Mouse (Mus musculus) left cerebral cortex, adult 6 months (tissue): ENCODE results near the gene Trrap. TPM values are rescaled to one million over a fixed set of nuclear protein-coding genes. Genes with fewer than 3 reads are reported as not detected.

Experiments
- long read RNA-seq, 2 experiments: library from polyadenylated mRNA; unstranded; transcript quantifications; one replicate each; pipeline ENCODE4 v2.0.0; 2019 to 2020
- polyA plus RNA-seq: library from polyadenylated mRNA; unstranded; fragments of <200 nt; fragmentation: Nextera tagmentation; gene quantifications from 2 replicates; pipeline ENCODE4 v1.2.3, GENCODE M21; 2021

Gene Trrap
- polyA plus RNA-seq = 14.3 and 18.7 TPM in 2 replicates
- long read RNA-seq, experiment 1, partial matches to known transcripts = 29 of 36 reads
- long read RNA-seq, experiment 1, other reads (novel, unspliced or antisense) = 6 of 36 reads
- long read RNA-seq, experiment 2, partial matches to known transcripts = 17 of 19 reads
- long read RNA-seq, experiment 2, other reads (novel, unspliced or antisense) = 1 of 19 reads

DNA sequence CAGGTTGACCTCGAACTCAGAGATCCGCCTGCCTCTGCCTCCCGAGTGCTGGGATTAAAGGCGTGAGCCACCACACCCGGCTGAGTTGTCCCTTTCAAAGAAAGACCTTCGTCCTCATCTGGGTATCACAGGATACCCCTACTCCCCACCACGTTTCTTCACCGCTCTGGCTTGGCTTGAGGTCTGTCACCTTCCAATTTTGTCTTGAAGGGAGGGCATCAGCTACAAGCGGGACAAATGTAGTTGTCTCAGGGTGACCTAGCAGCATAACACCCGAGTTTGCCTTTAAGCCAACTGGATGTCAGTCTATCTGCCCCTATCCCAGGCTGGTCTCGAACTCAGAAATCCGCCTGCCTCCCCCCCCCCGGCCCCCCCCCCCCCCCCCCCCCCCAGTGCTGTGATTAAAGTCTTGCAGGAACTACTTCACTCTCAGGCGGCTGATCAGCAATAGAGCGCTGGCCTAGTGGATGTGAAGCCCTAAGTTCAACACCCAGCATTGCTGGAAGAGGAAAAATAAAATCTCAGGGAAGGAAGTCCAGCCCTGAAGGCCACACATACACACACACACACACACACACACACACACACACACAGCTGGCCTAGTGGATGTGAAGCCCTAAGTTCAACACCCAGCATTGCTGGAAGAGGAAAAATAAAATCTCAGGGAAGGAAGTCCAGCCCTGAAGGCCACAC, at the start of gene Trrap:
Trrap (plus strand) TSS at position 627 of the 693 bp plus-strand sequence.

DNA sequence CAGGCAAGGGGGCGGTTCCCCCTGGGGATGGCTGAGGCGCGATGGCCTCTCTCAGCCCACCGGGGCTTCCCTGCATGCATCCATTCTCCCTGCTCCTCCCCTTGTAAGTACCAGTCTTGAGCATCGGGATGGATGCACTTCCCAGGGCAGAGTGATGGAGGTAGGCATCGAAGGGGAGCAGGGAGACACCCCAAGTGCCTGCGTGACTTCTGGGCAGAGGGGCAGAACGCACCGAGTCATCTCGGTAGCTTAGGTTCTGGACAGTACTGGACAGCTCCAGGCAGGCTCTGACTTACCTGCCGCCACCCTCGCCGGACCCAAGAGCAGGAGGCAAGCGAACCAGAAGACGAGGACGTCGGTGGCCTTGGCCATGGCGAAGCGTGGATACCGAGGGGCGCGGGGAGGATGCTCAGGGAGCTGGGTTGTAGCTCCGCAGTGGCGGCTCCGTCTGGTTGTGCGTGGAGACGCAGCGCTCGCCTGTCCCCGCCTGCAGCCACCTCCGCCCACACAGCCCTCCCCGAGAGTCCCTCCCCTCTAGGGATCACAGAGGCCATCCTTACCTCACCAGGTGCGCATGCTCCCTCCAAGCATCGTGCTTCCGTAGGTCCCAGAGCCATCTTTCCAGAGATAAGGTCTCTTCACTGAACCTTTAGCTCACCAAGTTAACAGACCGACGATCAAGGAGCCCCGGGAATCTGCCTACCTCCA, 6.2 kb upstream of the Trrap start, which contains the start of gene Tmem130:
Tmem130 (minus strand) TSS at position 658 of the 708 bp plus-strand sequence.

Other genes starting within 250 kb of the Trrap start
- 5.9 and 14.9 TPM in 2 replicates for gene Nptx2, start 221.8 kb upstream of the Trrap start, polyA plus RNA-seq
- gene Tmem130, start 5.9 kb upstream of the Trrap start, polyA plus RNA-seq = 102 TPM in 2 replicates
- 3.0 TPM in 2 replicates for gene Smurf1, start 198.1 kb downstream of the Trrap start, polyA plus RNA-seq